Mouse (Mus musculus) E14TG2a.4 (cell line): Measurements from ENCODE around the gene Fam167b.
"Not testable (repeated sequence)": the region's sequence is repeated elsewhere in the genome, so short reads cannot be mapped to it uniquely, and the experiment has no call there.

Source experiments
- H3K27me3 ChIP-seq: 2 replicates; pipeline ENCODE4 v1.6.1; 2014; ENCODE audit warnings: low read length, control low read depth; ENCODE audit not compliant: insufficient read depth
- H3K36me3 ChIP-seq: 2 replicates; pipeline ENCODE4 v1.6.1; 2014; ENCODE audit warnings: low read length, control low read depth; ENCODE audit not compliant: insufficient read depth
- H3K4me1 ChIP-seq: replicated peaks from 2 replicates; pipeline ENCODE4 v1.6.1; 2014; ENCODE audit warnings: low read depth, low read length, control low read depth
- H3K4me3 ChIP-seq: replicated peaks from 2 replicates; pipeline ENCODE4 v1.5.1; 2014; ENCODE audit warnings: mild to moderate bottlenecking, low read length
- H3K9me3 ChIP-seq: 2 replicates; pipeline ENCODE4 v1.6.1; 2014; ENCODE audit warnings: low read length, control low read depth
- CTCF ChIP-seq: conservative IDR thresholded peaks from 2 replicates; pipeline ENCODE4 v1.5.1; 2014; ENCODE audit warnings: low read length
- NANOG ChIP-seq: IDR thresholded peaks from 2 replicates; pipeline ENCODE4 v1.6.1; 2014; ENCODE audit warnings: borderline replicate concordance, low read length, mixed read lengths
- POU5F1 ChIP-seq: IDR thresholded peaks from 2 replicates; pipeline ENCODE4 v1.6.1; 2014; ENCODE audit warnings: low read length, borderline replicate concordance

The Fam167b gene

GRCm38 (mm10) chr4:129561184-129561583 is 17.2 kb downstream of the Fam167b start:
- Histone ChIP-seq H3K4me1 (peaks cover 24% of the 10 kb centered on the region), H3K9me3 (no peaks in the 10 kb centered on the region), H3K36me3 (no peaks in the 10 kb centered on the region), H3K27me3 (peaks cover 4% of the 10 kb centered on the region; the same call in 1 of the 2 replicates), H3K4me3 (no peak overlapping the region)
- TF ChIP-seq CTCF (no peak), POU5F1 (no peak), NANOG (no peak)

- Histone ChIP-seq H3K27me3 (peaks cover 4% of the 10 kb centered on the region; the same call in 1 of the 2 replicates), H3K9me3 (no peaks in the 10 kb centered on the region), H3K4me3 (peak overlapping the region; percentile 29; the same call in 1 of the 2 replicates), H3K36me3 (peaks cover 3% of the 10 kb centered on the region), H3K4me1 (peaks cover 42% of the 10 kb centered on the region)
- TF ChIP-seq NANOG (no peak), CTCF (no peak), POU5F1 (no peak)
Measured at GRCm38 (mm10) chr4:129558321-129558955, 19.9 kb downstream of the Fam167b start.

- peaks cover 42% of the 10 kb centered on the region for H3K4me1 ChIP-seq
- H3K4me3 ChIP-seq = peak overlapping the region; percentile 88
- peaks cover 4% of the 10 kb centered on the region; the same call in 1 of the 2 replicates for H3K27me3 ChIP-seq
- no peak for TF ChIP-seq POU5F1
- TF ChIP-seq NANOG = no peak
- no peak for TF ChIP-seq CTCF
- no peaks in the 10 kb centered on the region for H3K9me3 ChIP-seq
- peaks cover 14% of the 10 kb centered on the region for H3K36me3 ChIP-seq
Measured at GRCm38 (mm10) chr4:129557256-129557808, 21.0 kb downstream of the Fam167b start.

- TF ChIP-seq CTCF (no peak), POU5F1 (no peak), NANOG (no peak)
- Histone ChIP-seq H3K27me3 (peaks cover 4% of the 10 kb centered on the region; the same call in 1 of the 2 replicates), H3K4me1 (peaks cover 44% of the 10 kb centered on the region), H3K36me3 (peaks cover 19% of the 10 kb centered on the region), H3K9me3 (no peaks in the 10 kb centered on the region), H3K4me3 (peak overlapping the region; percentile 88)
Measured at GRCm38 (mm10) chr4:129556532-129557223, 21.7 kb downstream of the Fam167b start.

GRCm38 (mm10) chr4:129555862-129556531 is 22.4 kb downstream of the Fam167b start:
- H3K4me3 ChIP-seq = peak overlapping the region; percentile 88
- peaks cover 4% of the 10 kb centered on the region; the same call in 1 of the 2 replicates for H3K27me3 ChIP-seq
- peaks cover 48% of the 10 kb centered on the region for H3K4me1 ChIP-seq
- no peaks in the 10 kb centered on the region for H3K9me3 ChIP-seq
- H3K36me3 ChIP-seq = peaks cover 26% of the 10 kb centered on the region
- TF ChIP-seq POU5F1 (no peak), CTCF (no peak)

DNA sequence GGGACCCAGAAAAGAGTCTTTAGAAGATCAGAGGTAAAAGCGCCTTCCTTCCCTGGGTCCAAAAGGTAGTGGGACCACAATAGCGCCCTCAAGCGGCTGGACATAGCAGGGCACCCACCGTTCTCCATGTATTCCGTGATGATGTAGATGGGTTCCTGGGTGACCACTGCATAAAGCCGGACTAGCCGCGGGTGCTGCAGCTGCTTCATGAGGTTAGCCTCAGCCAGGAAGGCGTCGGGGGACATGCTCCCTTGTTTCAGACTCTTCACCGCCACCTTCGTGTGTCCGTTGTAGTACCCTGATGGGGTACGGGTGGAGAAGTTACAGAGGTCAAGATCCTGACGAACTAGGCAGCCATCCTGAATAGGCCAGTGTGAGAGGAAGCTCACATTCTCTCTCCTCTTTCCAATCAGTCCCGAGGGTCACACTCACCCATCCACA is 22.9 kb downstream of the Fam167b start:
- Histone ChIP-seq H3K4me1 (peaks cover 50% of the 10 kb centered on the region), H3K36me3 (peaks cover 30% of the 10 kb centered on the region), H3K27me3 (peaks cover 4% of the 10 kb centered on the region; the same call in 1 of the 2 replicates), H3K4me3 (peak overlapping the region; percentile 88), H3K9me3 (no peaks in the 10 kb centered on the region)
- TF ChIP-seq NANOG (no peak), CTCF (peak; percentile 96), POU5F1 (no peak)

DNA sequence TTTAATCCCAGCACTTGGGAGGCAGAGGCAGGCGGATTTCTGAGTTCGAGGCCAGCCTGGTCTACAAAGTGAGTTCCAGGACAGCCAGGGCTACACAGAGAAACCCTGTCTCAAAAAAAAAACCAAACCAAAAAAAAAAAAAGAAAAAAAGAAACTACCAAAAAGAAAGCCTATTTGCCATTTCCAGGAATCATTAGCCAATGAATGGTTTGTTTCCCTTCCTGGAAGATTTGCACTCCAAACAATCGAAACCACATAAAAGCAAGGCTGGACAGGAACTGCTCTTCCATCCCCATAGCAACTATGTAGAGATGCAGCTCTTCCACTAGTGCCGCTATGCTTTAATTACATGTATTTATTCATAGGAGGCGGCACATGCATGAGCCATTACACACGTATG is 23.8 kb downstream of the Fam167b start:
- Histone ChIP-seq H3K4me1 (peaks cover 59% of the 10 kb centered on the region), H3K36me3 (peaks cover 39% of the 10 kb centered on the region)
- H3K4me3 ChIP-seq, H3K9me3 ChIP-seq, H3K27me3 ChIP-seq: not testable (repeated sequence)

GRCm38 (mm10) chr4:129550295-129550694 is 28.1 kb downstream of the Fam167b start:
- peaks cover 35% of the 10 kb centered on the region for H3K4me1 ChIP-seq

More at GRCm38 (mm10) chr4:129550295-129550694, 28.1 kb downstream of the Fam167b start:
- Histone ChIP-seq H3K9me3 (no peaks in the 10 kb centered on the region), H3K27me3 (no peaks in the 10 kb centered on the region), H3K36me3 (peaks cover 50% of the 10 kb centered on the region), H3K4me3 (no peak overlapping the region)
- no peak for TF ChIP-seq NANOG
- no peak for TF ChIP-seq CTCF
- TF ChIP-seq POU5F1 = no peak
